Mouse (Mus musculus) intestine, embryonic 16.5 days (tissue): ENCODE measurements around the gene Plekhg1. TPM values are rescaled to one million over a fixed set of nuclear protein-coding genes. Genes with fewer than 3 reads are reported as not detected.
A peak's percentile ranks its signal among the peaks of the same experiment; 100 is the strongest.

Experiments
- ATAC-seq: fragments of 200-750 bp; cut with Nextera tagmentation; 2 replicates; pipeline ENCODE4 v1.8.0; 2017; ENCODE audit warnings: moderate TSS enrichment, moderate library complexity
- H3K27ac ChIP-seq: fragments of 300-500 bp; sonication (generic); 2 replicates; pipeline ENCODE4 v1.5.1; 2014; ENCODE audit warnings: mild to moderate bottlenecking, low read length
- H3K27me3 ChIP-seq: fragments of 300-500 bp; sonication (generic); replicated peaks from 2 replicates; pipeline ENCODE4 v1.6.1; 2014; ENCODE audit warnings: low read length, control low read depth, mixed read lengths; ENCODE audit not compliant: control insufficient read depth, insufficient read depth
- H3K36me3 ChIP-seq: fragments of 300-500 bp; sonication (generic); 2 replicates; pipeline ENCODE4 v1.6.1; 2014; ENCODE audit warnings: low read length, control low read depth; ENCODE audit not compliant: control insufficient read depth, insufficient read depth
- H3K4me1 ChIP-seq: fragments of 300-500 bp; sonication (generic); 2 replicates; pipeline ENCODE4 v1.6.1; 2014; ENCODE audit warnings: low read length, control low read depth, mixed read lengths; ENCODE audit not compliant: control insufficient read depth, insufficient read depth
- H3K4me2 ChIP-seq: fragments of 300-500 bp; sonication (generic); 2 replicates; pipeline ENCODE4 v1.6.1; 2014; ENCODE audit warnings: low read depth, low read length, control low read depth
- H3K4me3 ChIP-seq: fragments of 300-500 bp; sonication (generic); 2 replicates; pipeline ENCODE4 v1.5.1; 2014; ENCODE audit warnings: mild to moderate bottlenecking, low read length
- H3K9ac ChIP-seq: fragments of 300-500 bp; sonication (generic); 2 replicates; pipeline ENCODE4 v1.6.1; 2014; ENCODE audit warnings: low read depth, low read length
- H3K9me3 ChIP-seq: fragments of 300-500 bp; sonication (generic); 2 replicates; pipeline ENCODE4 v1.6.1; 2016; ENCODE audit warnings: low read length, control low read depth; ENCODE audit not compliant: control insufficient read depth
- WGBS: fragments of 180-500 bp; shearing (Covaris S2); extraction: QIAGEN DNeasy Blood & Tissue Kit; methylation state at CpG from one replicate; pipeline ENCODE4 v1.1.7; 2014; 5-methylcytosine and 5-hydroxymethylcytosine counted together
- polyA plus RNA-seq: library from polyadenylated mRNA; unstranded; fragments of >200 nt; fragmentation: Nextera tagmentation; extraction: Ambion mirVana; gene quantifications from 2 replicates; pipeline ENCODE4 v1.2.1, GENCODE M21; 2015

Plekhg1 gene
- polyA plus RNA-seq, 1 experiment from 2014 or later = 5.7 TPM

GRCm38 (mm10) chr10:3996170-3996876 lies 256.2 kb downstream of the Plekhg1 start:
- no peak overlapping the region for H3K4me2 ChIP-seq
- H3K9ac ChIP-seq = no peak overlapping the region
- ATAC-seq = peak; percentile 49; the same call in 1 of the 2 replicates
- H3K27ac ChIP-seq = no peak overlapping the region; the same call in 1 of the 2 replicates
- H3K9me3 ChIP-seq = no peaks in the 10 kb centered on the region
- 48% methylated on average over 15 of the region's 15 CpGs for WGBS
- no peaks in the 10 kb centered on the region for H3K27me3 ChIP-seq
- no peaks in the 10 kb centered on the region for H3K4me1 ChIP-seq
- H3K36me3 ChIP-seq = peaks cover 2% of the 10 kb centered on the region; the same call in 1 of the 2 replicates
- no peak overlapping the region for H3K4me3 ChIP-seq

GRCm38 (mm10) chr10:3997851-3998426 lies 257.8 kb downstream of the Plekhg1 start:
- no peak for ATAC-seq
- Histone ChIP-seq H3K27me3 (no peaks in the 10 kb centered on the region), H3K4me1 (no peaks in the 10 kb centered on the region), H3K4me2 (no peak overlapping the region), H3K9me3 (no peaks in the 10 kb centered on the region), H3K27ac (no peak overlapping the region), H3K36me3 (no peaks in the 10 kb centered on the region; the same call in 1 of the 2 replicates), H3K4me3 (no peak overlapping the region), H3K9ac (no peak overlapping the region)
- 82% methylated on average over 7 of the region's 7 CpGs for WGBS

- no peaks in the 10 kb centered on the region for H3K27me3 ChIP-seq
- WGBS = 85% methylated on average over 5 of the region's 5 CpGs
- no peaks in the 10 kb centered on the region for H3K9me3 ChIP-seq
- H3K4me2 ChIP-seq = no peak overlapping the region
- no peaks in the 10 kb centered on the region; the same call in 1 of the 2 replicates for H3K36me3 ChIP-seq
- H3K27ac ChIP-seq = no peak overlapping the region
- H3K9ac ChIP-seq = no peak overlapping the region
- no peak for ATAC-seq
- H3K4me3 ChIP-seq = no peak overlapping the region
- 0 out of 2 replicates have a peak, but pooled peaks cover 3% of the 10 kb centered on the region for H3K4me1 ChIP-seq
These were observed 262.5 kb downstream of the Plekhg1 start for GRCm38 (mm10) chr10:4002711-4003110.

- no peaks in the 10 kb centered on the region for H3K27me3 ChIP-seq
- H3K4me3 ChIP-seq = no peak overlapping the region
- whole genome bisulfite sequencing = 74% methylated on average over 7 of the region's 7 CpGs
- H3K9ac ChIP-seq = no peak overlapping the region
- 0 out of 2 replicates have a peak, but pooled peaks cover 3% of the 10 kb centered on the region for H3K4me1 ChIP-seq
- peak overlapping the region; percentile 21 for H3K27ac ChIP-seq
- ATAC-seq = no peak
- no peaks in the 10 kb centered on the region for H3K36me3 ChIP-seq
- H3K4me2 ChIP-seq = no peak overlapping the region
- H3K9me3 ChIP-seq = no peaks in the 10 kb centered on the region
These were observed 265.0 kb downstream of the Plekhg1 start for GRCm38 (mm10) chr10:4005191-4005590.

- Histone ChIP-seq H3K36me3 (no peaks in the 10 kb centered on the region), H3K4me2 (no peak overlapping the region), H3K27me3 (no peaks in the 10 kb centered on the region), H3K4me1 (0 out of 2 replicates have a peak, but pooled peaks cover 3% of the 10 kb centered on the region), H3K4me3 (no peak overlapping the region), H3K9ac (no peak overlapping the region), H3K9me3 (no peaks in the 10 kb centered on the region), H3K27ac (peak overlapping the region; percentile 67)
- ATAC-seq = peak; percentile 94
- 31% methylated on average over 7 of the region's 7 CpGs for WGBS
These were observed 266.3 kb downstream of the Plekhg1 start for GRCm38 (mm10) chr10:4006296-4007015.

Other genes starting within 250 kb of the Plekhg1 start
- 7.5 and 7.6 TPM in 2 replicates for gene Iyd, start 200.1 kb upstream of the Plekhg1 start, polyA plus RNA-seq
- gene Mthfd1l, start 232.8 kb downstream of the Plekhg1 start, polyA plus RNA-seq = 17.6 and 18.4 TPM in 2 replicates